Mouse (Mus musculus) heart, embryonic 14.5 days (tissue): ENCODE data around the gene Sub1. TPM values are rescaled to one million over a fixed set of nuclear protein-coding genes. Genes with fewer than 3 reads are reported as not detected.

Experiments
- ATAC-seq: fragments of 200-750 bp; cut with Nextera tagmentation; 2 replicates; pipeline ENCODE4 v1.8.0; 2017; ENCODE audit warnings: low read depth, moderate TSS enrichment; ENCODE audit not compliant: insufficient number of reproducible peaks, insufficient read depth, low FRiP score
- H3K27ac ChIP-seq, 2 experiments: fragments of 200-500 bp in 1 of 2; fragments of 300-500 bp in 1 of 2; sonication (generic) in 1 of 2; replicated peaks in 1 of 2; 2 replicates each; pipeline ENCODE4 v1.5.1; 2012 to 2014; ENCODE audit warnings: low read depth in 2 of 2, low read length in 2 of 2, control low read depth in 1 of 2, mild to moderate bottlenecking in 1 of 2, mixed read lengths in 1 of 2; ENCODE audit not compliant: control insufficient read depth in 1 of 2, insufficient read depth in 1 of 2
- H3K27me3 ChIP-seq: fragments of 300-500 bp; sonication (generic); 2 replicates; pipeline ENCODE4 v1.6.1; 2014; ENCODE audit warnings: mild to moderate bottlenecking, low read length, control low read depth; ENCODE audit not compliant: control insufficient read depth, insufficient read depth
- H3K36me3 ChIP-seq: fragments of 300-500 bp; sonication (generic); 2 replicates; pipeline ENCODE4 v1.6.1; 2014; ENCODE audit warnings: mild to moderate bottlenecking, control low read depth, low read length, mixed read lengths; ENCODE audit not compliant: control insufficient read depth, insufficient read depth
- H3K4me1 ChIP-seq, 2 experiments: fragments of 200-500 bp in 1 of 2; fragments of 300-500 bp in 1 of 2; sonication (generic) in 1 of 2; 2 replicates each; pipeline ENCODE4 v1.6.1; 2012 to 2014; ENCODE audit warnings: low read length in 2 of 2, control low read depth in 1 of 2, mixed read lengths in 1 of 2; ENCODE audit not compliant: control insufficient read depth in 2 of 2, insufficient read depth in 2 of 2
- H3K4me2 ChIP-seq: fragments of 300-500 bp; sonication (generic); 2 replicates; pipeline ENCODE4 v1.6.1; 2014; ENCODE audit warnings: mild to moderate bottlenecking, low read length
- H3K4me3 ChIP-seq, 2 experiments: fragments of 200-500 bp in 1 of 2; fragments of 300-500 bp in 1 of 2; sonication (generic) in 1 of 2; 2 replicates each; pipeline ENCODE4 v1.5.1; 2012 to 2014; ENCODE audit warnings: low read length in 2 of 2, mild to moderate bottlenecking in 2 of 2, control low read depth in 1 of 2, low read depth in 1 of 2, moderate library complexity in 1 of 2; ENCODE audit not compliant: control insufficient read depth in 1 of 2, insufficient read depth in 1 of 2
- H3K9ac ChIP-seq: fragments of 300-500 bp; sonication (generic); 2 replicates; pipeline ENCODE4 v1.6.1; 2014; ENCODE audit warnings: mild to moderate bottlenecking, low read length
- H3K9me3 ChIP-seq: fragments of 300-500 bp; sonication (generic); 2 replicates; pipeline ENCODE4 v1.6.1; 2016; ENCODE audit warnings: low read length, control low read depth; ENCODE audit not compliant: control insufficient read depth
- WGBS: fragments of 180-500 bp; shearing (Covaris S2); extraction: QIAGEN DNeasy Blood & Tissue Kit; methylation state at CpG from one replicate; pipeline ENCODE4 v1.1.7; 2014; 5-methylcytosine and 5-hydroxymethylcytosine counted together
- polyA plus RNA-seq: library from polyadenylated mRNA; unstranded; fragments of >200 nt; fragmentation: Nextera tagmentation; extraction: Ambion mirVana; gene quantifications from 2 replicates; pipeline ENCODE4 v1.2.1, GENCODE M21; 2014

The Sub1 gene
- polyA plus RNA-seq, 1 experiment from 2014 or later: 520 TPM

GRCm38 (mm10) chr15:12010602-12011044 lies 13.8 kb upstream of the Sub1 start:
- no peaks in the 10 kb centered on the region; a peak in 1 of 4 replicates for H3K4me1 ChIP-seq
- WGBS: 17% methylated on average over 18 of the region's 18 CpGs
- no peak for ATAC-seq
- H3K36me3 ChIP-seq: no peaks in the 10 kb centered on the region
- H3K9ac ChIP-seq: peak overlapping the region; percentile 56; the same call in 1 of the 2 replicates
- H3K9me3 ChIP-seq: no peaks in the 10 kb centered on the region
- no peak overlapping the region for H3K27ac ChIP-seq
- no peaks in the 10 kb centered on the region for H3K27me3 ChIP-seq
- H3K4me2 ChIP-seq: peak overlapping the region; percentile 79
- peak overlapping the region; percentile 46 to 63 for H3K4me3 ChIP-seq

GRCm38 (mm10) chr15:12009712-12010601 lies 13.2 kb upstream of the Sub1 start:
- no peaks in the 10 kb centered on the region for H3K27me3 ChIP-seq
- peak overlapping the region; percentile 79 for H3K4me2 ChIP-seq
- H3K4me1 ChIP-seq: no peaks in the 10 kb centered on the region; a peak in 1 of 4 replicates
- peak overlapping the region; percentile 46 to 63 for H3K4me3 ChIP-seq
- no peak for ATAC-seq
- H3K9ac ChIP-seq: peak overlapping the region; percentile 56; the same call in 1 of the 2 replicates
- H3K36me3 ChIP-seq: no peaks in the 10 kb centered on the region
- no peak overlapping the region for H3K27ac ChIP-seq
- WGBS: 42% methylated on average over 23 of the region's 23 CpGs
- H3K9me3 ChIP-seq: no peaks in the 10 kb centered on the region

GRCm38 (mm10) chr15:12008894-12009293 lies 12.1 kb upstream of the Sub1 start:
- Histone ChIP-seq H3K4me3 (no peak overlapping the region), H3K4me2 (no peak overlapping the region), H3K27me3 (no peaks in the 10 kb centered on the region), H3K27ac (no peak overlapping the region), H3K9me3 (no peaks in the 10 kb centered on the region), H3K4me1 (no peaks in the 10 kb centered on the region; a peak in 1 of 4 replicates), H3K9ac (no peak overlapping the region), H3K36me3 (no peaks in the 10 kb centered on the region)
- 89% methylated on average over 5 of the region's 5 CpGs for WGBS
- ATAC-seq: no peak

- ATAC-seq: no peak
- Histone ChIP-seq H3K4me3 (no peak overlapping the region), H3K4me1 (peaks cover 0 to under 1% of the 10 kb centered on the region in 2 experiments; a peak in 1 of 4 replicates), H3K4me2 (no peak overlapping the region), H3K36me3 (no peaks in the 10 kb centered on the region), H3K27ac (no peak overlapping the region), H3K9ac (no peak overlapping the region), H3K9me3 (no peaks in the 10 kb centered on the region), H3K27me3 (no peaks in the 10 kb centered on the region)
- 58% methylated on average over 13 of the region's 13 CpGs for WGBS
Observed at GRCm38 (mm10) chr15:12007971-12008800, 11.4 kb upstream of the Sub1 start.

GRCm38 (mm10) chr15:12007421-12007820 lies 10.6 kb upstream of the Sub1 start:
- Histone ChIP-seq H3K9ac (no peak overlapping the region), H3K4me2 (no peak overlapping the region), H3K9me3 (no peaks in the 10 kb centered on the region), H3K36me3 (no peaks in the 10 kb centered on the region), H3K4me3 (no peak overlapping the region), H3K4me1 (peaks cover 0 to 4% of the 10 kb centered on the region in 2 experiments; a peak in 2 of 4 replicates), H3K27ac (no peak overlapping the region), H3K27me3 (no peaks in the 10 kb centered on the region)
- 85% methylated on average over 7 of the region's 7 CpGs for WGBS
- no peak for ATAC-seq

- no peak for ATAC-seq
- Histone ChIP-seq H3K4me3 (no peak overlapping the region), H3K4me1 (peaks cover 0 to 4% of the 10 kb centered on the region in 2 experiments; a peak in 2 of 4 replicates), H3K4me2 (no peak overlapping the region), H3K9me3 (no peaks in the 10 kb centered on the region), H3K27me3 (no peaks in the 10 kb centered on the region), H3K9ac (no peak overlapping the region), H3K27ac (no peak overlapping the region), H3K36me3 (no peaks in the 10 kb centered on the region)
- 91% methylated on average over 6 of the region's 6 CpGs for WGBS
Observed at GRCm38 (mm10) chr15:12006169-12006568, 9.4 kb upstream of the Sub1 start.

- under 1% methylated on average over 32 of the region's 33 CpGs for WGBS
- ATAC-seq: peak; percentile 96
- H3K27me3 ChIP-seq: no peaks in the 10 kb centered on the region
- H3K27ac ChIP-seq: peak overlapping the region; percentile 76 to 91
- peak overlapping the region; percentile 96 to 100 for H3K4me3 ChIP-seq
- peaks cover 0 to 11% of the 10 kb centered on the region in 2 experiments; a peak in 2 of 4 replicates for H3K4me1 ChIP-seq
- H3K9me3 ChIP-seq: no peaks in the 10 kb centered on the region
- H3K4me2 ChIP-seq: peak overlapping the region; percentile 75
- H3K9ac ChIP-seq: peak overlapping the region; percentile 99
- peaks cover 25% of the 10 kb centered on the region for H3K36me3 ChIP-seq
Observed at GRCm38 (mm10) chr15:11995815-11996201, 975 bp downstream of the Sub1 start.
